Mouse (Mus musculus): ENCODE results near the gene Kif21b.

- TF ChIP-seq CTCF (IDR thresholded peaks at IDR 0.05; ENCODE audit: low read depth) (no peak), EP300 (IDR thresholded peaks at IDR 0.05; ENCODE audit: low read depth) (peak; percentile 45; the same call in 1 of the 2 replicates)
These were observed 4.9 kb upstream of the Kif21b start for GRCm38 (mm10) chr1:136126159-136126765.
